Mouse (Mus musculus): ENCODE results near the gene Vps33b. TPM values are rescaled to one million over a fixed set of nuclear protein-coding genes. Genes with fewer than 3 reads are reported as not detected.

The Vps33b gene
- polyA plus RNA-seq, 1 experiment from 2014 or later = 12.6 TPM

GRCm38 (mm10) chr7:80294764-80295648 lies 25.6 kb downstream of the Vps33b start:
- Histone ChIP-seq H3K4me3 (replicated peaks) (peak overlapping the region; percentile 81), H3K27me3 (no peaks in the 10 kb centered on the region), H3K4me1 (replicated peaks) (peaks cover 22% of the 10 kb centered on the region), H3K36me3 (peaks cover 36% of the 10 kb centered on the region), H3K4me2 (peak overlapping the region; percentile 63), H3K9me3 (no peaks in the 10 kb centered on the region), H3K27ac (peak overlapping the region; percentile 88), H3K9ac (replicated peaks) (peak overlapping the region; percentile 78)
- WGBS = 9% methylated on average over 37 of the region's 37 CpGs
- peak; percentile 63; the same call in 1 of the 2 replicates for ATAC-seq (ENCODE audit: insufficient number of reproducible peaks, insufficient read depth, low FRiP score, low TSS enrichment, low read depth)

GRCm38 (mm10) chr7:80296462-80296861 lies 27.0 kb downstream of the Vps33b start:
- peak overlapping the region; percentile 81; the same call in 1 of the 2 replicates for H3K4me3 ChIP-seq (replicated peaks)
- no peaks in the 10 kb centered on the region for H3K9me3 ChIP-seq
- no peaks in the 10 kb centered on the region for H3K27me3 ChIP-seq
- WGBS = 94% methylated on average over 6 of the region's 6 CpGs
- no peak for ATAC-seq (ENCODE audit: insufficient number of reproducible peaks, insufficient read depth, low FRiP score, low TSS enrichment, low read depth)
- H3K27ac ChIP-seq = no peak overlapping the region
- H3K36me3 ChIP-seq = peaks cover 36% of the 10 kb centered on the region
- H3K9ac ChIP-seq (replicated peaks) = no peak overlapping the region
- peak overlapping the region; percentile 63 for H3K4me2 ChIP-seq
- H3K4me1 ChIP-seq (replicated peaks) = peaks cover 22% of the 10 kb centered on the region

- peaks cover 40% of the 10 kb centered on the region for H3K36me3 ChIP-seq
- H3K9ac ChIP-seq (replicated peaks) = no peak overlapping the region
- WGBS = 87% methylated on average over 3 of the region's 3 CpGs
- no peaks in the 10 kb centered on the region for H3K9me3 ChIP-seq
- no peak overlapping the region for H3K27ac ChIP-seq
- no peaks in the 10 kb centered on the region for H3K27me3 ChIP-seq
- no peak overlapping the region for H3K4me3 ChIP-seq (replicated peaks)
- ATAC-seq (ENCODE audit: insufficient number of reproducible peaks, insufficient read depth, low FRiP score, low TSS enrichment, low read depth) = no peak
- no peak overlapping the region for H3K4me2 ChIP-seq
- peaks cover 22% of the 10 kb centered on the region for H3K4me1 ChIP-seq (replicated peaks)
These were observed 27.6 kb downstream of the Vps33b start for GRCm38 (mm10) chr7:80297041-80297440.

GRCm38 (mm10) chr7:80298754-80299153 lies 29.3 kb downstream of the Vps33b start:
- Histone ChIP-seq H3K36me3 (peaks cover 53% of the 10 kb centered on the region), H3K9ac (replicated peaks) (no peak overlapping the region), H3K4me3 (replicated peaks) (no peak overlapping the region), H3K9me3 (no peaks in the 10 kb centered on the region), H3K27ac (no peak overlapping the region), H3K4me1 (replicated peaks) (peaks cover 22% of the 10 kb centered on the region), H3K27me3 (no peaks in the 10 kb centered on the region), H3K4me2 (no peak overlapping the region)
- no peak for ATAC-seq (ENCODE audit: insufficient number of reproducible peaks, insufficient read depth, low FRiP score, low TSS enrichment, low read depth)
- WGBS = 98% methylated on average over 4 of the region's 4 CpGs

- Histone ChIP-seq H3K4me2 (no peak overlapping the region), H3K4me1 (replicated peaks) (peaks cover 22% of the 10 kb centered on the region), H3K27me3 (no peaks in the 10 kb centered on the region), H3K27ac (no peak overlapping the region), H3K4me3 (replicated peaks) (no peak overlapping the region), H3K9me3 (no peaks in the 10 kb centered on the region), H3K36me3 (peaks cover 61% of the 10 kb centered on the region), H3K9ac (replicated peaks) (no peak overlapping the region)
- WGBS = 97% methylated on average over 3 of the region's 3 CpGs
- ATAC-seq (ENCODE audit: insufficient number of reproducible peaks, insufficient read depth, low FRiP score, low TSS enrichment, low read depth) = no peak
These were observed 30.1 kb downstream of the Vps33b start for GRCm38 (mm10) chr7:80299568-80299967.

- no peaks in the 10 kb centered on the region for H3K9me3 ChIP-seq
- 81% methylated on average over 2 of the region's 2 CpGs for WGBS
- peaks cover 9% of the 10 kb centered on the region for H3K4me1 ChIP-seq (replicated peaks)
- no peaks in the 10 kb centered on the region for H3K27me3 ChIP-seq
- no peak overlapping the region for H3K9ac ChIP-seq (replicated peaks)
- H3K36me3 ChIP-seq = peaks cover 80% of the 10 kb centered on the region
- no peak for ATAC-seq (ENCODE audit: insufficient number of reproducible peaks, insufficient read depth, low FRiP score, low TSS enrichment, low read depth)
- no peak overlapping the region for H3K4me2 ChIP-seq
- no peak overlapping the region for H3K4me3 ChIP-seq (replicated peaks)
- H3K27ac ChIP-seq = no peak overlapping the region
These were observed 32.1 kb downstream of the Vps33b start for GRCm38 (mm10) chr7:80301522-80301921.

GRCm38 (mm10) chr7:80307766-80308165 lies 38.3 kb downstream of the Vps33b start:
- H3K27ac ChIP-seq = no peak overlapping the region
- H3K4me2 ChIP-seq = no peak overlapping the region
- H3K4me3 ChIP-seq (replicated peaks) = no peak overlapping the region
- peaks cover 95% of the 10 kb centered on the region for H3K36me3 ChIP-seq
- no peak overlapping the region for H3K9ac ChIP-seq (replicated peaks)
- ATAC-seq (ENCODE audit: insufficient number of reproducible peaks, insufficient read depth, low FRiP score, low TSS enrichment, low read depth) = no peak
- WGBS = 83% methylated on average over 3 of the region's 3 CpGs
- no peaks in the 10 kb centered on the region for H3K4me1 ChIP-seq (replicated peaks)
- H3K9me3 ChIP-seq = no peaks in the 10 kb centered on the region
- H3K27me3 ChIP-seq = no peaks in the 10 kb centered on the region

GRCm38 (mm10) chr7:80310771-80311170 lies 41.3 kb downstream of the Vps33b start:
- no peak overlapping the region for H3K4me3 ChIP-seq (replicated peaks)
- 83% methylated on average over 7 of the region's 7 CpGs for WGBS
- no peak for ATAC-seq (ENCODE audit: insufficient number of reproducible peaks, insufficient read depth, low FRiP score, low TSS enrichment, low read depth)
- H3K9ac ChIP-seq (replicated peaks) = no peak overlapping the region
- H3K4me2 ChIP-seq = no peak overlapping the region
- H3K4me1 ChIP-seq (replicated peaks) = no peaks in the 10 kb centered on the region
- H3K27me3 ChIP-seq = no peaks in the 10 kb centered on the region
- H3K36me3 ChIP-seq = peaks cover 97% of the 10 kb centered on the region
- H3K9me3 ChIP-seq = no peaks in the 10 kb centered on the region
- no peak overlapping the region for H3K27ac ChIP-seq

GRCm38 (mm10) chr7:80315733-80316132 lies 46.3 kb downstream of the Vps33b start:
- Histone ChIP-seq H3K4me3 (replicated peaks) (no peak overlapping the region), H3K9ac (replicated peaks) (no peak overlapping the region), H3K27ac (no peak overlapping the region), H3K27me3 (no peaks in the 10 kb centered on the region), H3K36me3 (peaks cover 93% of the 10 kb centered on the region), H3K4me2 (no peak overlapping the region), H3K9me3 (no peaks in the 10 kb centered on the region), H3K4me1 (replicated peaks) (no peaks in the 10 kb centered on the region)
- ATAC-seq (ENCODE audit: insufficient number of reproducible peaks, insufficient read depth, low FRiP score, low TSS enrichment, low read depth) = no peak
- 80% methylated on average over 2 of the region's 2 CpGs for WGBS

- H3K27ac ChIP-seq = no peak overlapping the region
These were observed 48.1 kb downstream of the Vps33b start for GRCm38 (mm10) chr7:80317439-80318115.

GRCm38 (mm10) chr7:80318670-80319069 lies 49.2 kb downstream of the Vps33b start:
- Histone ChIP-seq H3K36me3 (peaks cover 69% of the 10 kb centered on the region), H3K4me1 (replicated peaks) (peaks cover 9% of the 10 kb centered on the region), H3K9me3 (no peaks in the 10 kb centered on the region), H3K9ac (replicated peaks) (no peak overlapping the region), H3K27me3 (no peaks in the 10 kb centered on the region), H3K4me2 (no peak overlapping the region), H3K27ac (0 out of 2 replicates have a peak overlapping the region, but pooled peaks have one; percentile 20), H3K4me3 (replicated peaks) (no peak overlapping the region)
- WGBS = 94% methylated on average over 4 of the region's 4 CpGs
- no peak for ATAC-seq (ENCODE audit: insufficient number of reproducible peaks, insufficient read depth, low FRiP score, low TSS enrichment, low read depth)

More at GRCm38 (mm10) chr7:80317439-80318115, 48.1 kb downstream of the Vps33b start:
- ATAC-seq (ENCODE audit: insufficient number of reproducible peaks, insufficient read depth, low FRiP score, low TSS enrichment, low read depth) = no peak
- 76% methylated on average over 1 of the region's 1 CpGs for WGBS
- no peaks in the 10 kb centered on the region for H3K9me3 ChIP-seq
- H3K4me2 ChIP-seq = no peak overlapping the region
- H3K9ac ChIP-seq (replicated peaks) = no peak overlapping the region
- no peaks in the 10 kb centered on the region for H3K27me3 ChIP-seq
- H3K4me1 ChIP-seq (replicated peaks) = no peaks in the 10 kb centered on the region
- H3K36me3 ChIP-seq = peaks cover 79% of the 10 kb centered on the region
- no peak overlapping the region for H3K4me3 ChIP-seq (replicated peaks)
